Mouse (Mus musculus) lung, embryonic 14.5 days (tissue): ENCODE results near the gene Zfp385c. TPM values are rescaled to one million over a fixed set of nuclear protein-coding genes. Genes with fewer than 3 reads are reported as not detected.
A peak's percentile ranks its signal among the peaks of the same experiment; 100 is the strongest.

Experiments used
- ATAC-seq: fragments of 200-750 bp; cut with Nextera tagmentation; 2 replicates; pipeline ENCODE4 v1.8.0; 2017; ENCODE audit warnings: mild to moderate bottlenecking, moderate TSS enrichment, moderate library complexity; ENCODE audit not compliant: insufficient read depth
- DNase-seq: peaks from one replicate; pipeline ENCODE4 v3.0.0-alpha.2; 2015
- H3K27ac ChIP-seq: fragments of 300-500 bp; sonication (generic); 2 replicates; pipeline ENCODE4 v1.5.1; 2014; ENCODE audit warnings: low read depth, mild to moderate bottlenecking, moderate library complexity
- H3K27me3 ChIP-seq: fragments of 300-500 bp; sonication (generic); 2 replicates; pipeline ENCODE4 v1.6.1; 2014; ENCODE audit warnings: low read length, control low read depth; ENCODE audit not compliant: insufficient read depth
- H3K36me3 ChIP-seq: fragments of 300-500 bp; sonication (generic); 2 replicates; pipeline ENCODE4 v1.6.1; 2014; ENCODE audit warnings: control low read depth; ENCODE audit not compliant: insufficient read depth
- H3K4me1 ChIP-seq: fragments of 300-500 bp; sonication (generic); 2 replicates; pipeline ENCODE4 v1.6.1; 2014; ENCODE audit warnings: antibody characterized with exemption, control low read depth; ENCODE audit not compliant: insufficient read depth
- H3K4me2 ChIP-seq: fragments of 300-500 bp; sonication (generic); 2 replicates; pipeline ENCODE4 v1.6.1; 2014; ENCODE audit warnings: mild to moderate bottlenecking
- H3K4me3 ChIP-seq: fragments of 300-500 bp; sonication (generic); 2 replicates; pipeline ENCODE4 v1.5.1; 2014; ENCODE audit warnings: low read depth, low read length
- H3K9ac ChIP-seq: fragments of 300-500 bp; sonication (generic); 2 replicates; pipeline ENCODE4 v1.6.1; 2014
- H3K9me3 ChIP-seq: fragments of 300-500 bp; sonication (generic); 2 replicates; pipeline ENCODE4 v1.6.1; 2016; ENCODE audit warnings: low read depth, low read length, control low read depth
- CTCF ChIP-seq: IDR thresholded peaks from 2 replicates; pipeline ENCODE4 v1.5.1; 2016; ENCODE audit warnings: antibody characterized with exemption, low read depth
- WGBS: fragments of 180-500 bp; shearing (Covaris S2); extraction: QIAGEN DNeasy Blood & Tissue Kit; methylation state at CpG from one replicate; pipeline ENCODE4 v1.1.7; 2014; 5-methylcytosine and 5-hydroxymethylcytosine counted together
- polyA plus RNA-seq: library from polyadenylated mRNA; unstranded; fragments of >200 nt; fragmentation: Nextera tagmentation; extraction: Ambion mirVana; gene quantifications from 2 replicates; pipeline ENCODE4 v1.2.1, GENCODE M21; 2014

Gene Zfp385c
- polyA plus RNA-seq, 1 experiment from 2014 or later, result not detected

DNA sequence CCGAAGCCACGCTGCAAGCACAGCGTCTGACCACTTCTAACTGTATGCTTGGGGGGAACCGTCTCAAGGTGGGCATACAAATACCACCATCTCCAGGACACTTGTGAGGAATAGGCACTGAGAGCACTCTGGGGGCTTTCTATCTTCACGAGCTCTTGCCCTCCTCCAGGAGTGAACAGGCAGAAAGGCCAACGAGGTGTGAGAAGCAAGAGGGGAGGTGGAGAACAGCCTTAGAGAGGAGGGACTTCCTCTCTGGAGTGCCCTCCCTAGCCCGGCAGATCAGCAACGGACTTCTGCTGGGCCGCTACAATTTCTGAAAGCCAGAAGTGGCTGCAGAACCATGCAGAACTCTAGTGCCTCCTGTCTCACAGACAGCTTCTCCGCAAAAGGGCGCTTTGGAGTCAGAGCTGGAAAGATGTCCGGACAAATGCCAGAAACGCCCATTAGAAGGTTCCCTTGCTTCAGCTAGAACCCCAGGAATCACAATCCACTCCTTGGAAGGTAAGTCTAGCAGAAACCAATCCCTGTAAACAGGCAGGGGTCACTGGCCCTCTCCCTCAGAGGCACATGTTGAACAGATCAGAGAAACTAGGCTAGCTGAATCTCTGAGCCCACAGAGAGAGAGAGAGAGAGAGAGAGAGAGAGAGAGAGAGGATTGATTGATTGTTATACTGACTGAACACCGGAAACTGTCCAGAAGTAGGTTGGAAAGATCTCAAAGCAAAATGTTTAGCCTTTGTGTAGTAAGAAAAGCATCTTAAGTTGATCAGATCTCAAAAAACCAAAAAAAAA is 43.9 kb upstream of the Zfp385c start:
- H3K9ac ChIP-seq, result peak overlapping the region; percentile 90
- ATAC-seq (no peak), DNase-seq (no peak)
- peak overlapping the region; percentile 84 for H3K4me2 ChIP-seq
- H3K4me3 ChIP-seq, result peak overlapping the region; percentile 90
- peaks cover 6% of the 10 kb centered on the region for H3K4me1 ChIP-seq
- 0 out of 2 replicates have a peak overlapping the region, but pooled peaks have one; percentile 36 for H3K27ac ChIP-seq
- 64% methylated on average over 14 of the region's 14 CpGs for WGBS
- no peak for TF ChIP-seq CTCF
- H3K9me3 ChIP-seq, result no peaks in the 10 kb centered on the region
- 0 out of 2 replicates have a peak, but pooled peaks cover 11% of the 10 kb centered on the region for H3K36me3 ChIP-seq
- no peaks in the 10 kb centered on the region for H3K27me3 ChIP-seq

DNA sequence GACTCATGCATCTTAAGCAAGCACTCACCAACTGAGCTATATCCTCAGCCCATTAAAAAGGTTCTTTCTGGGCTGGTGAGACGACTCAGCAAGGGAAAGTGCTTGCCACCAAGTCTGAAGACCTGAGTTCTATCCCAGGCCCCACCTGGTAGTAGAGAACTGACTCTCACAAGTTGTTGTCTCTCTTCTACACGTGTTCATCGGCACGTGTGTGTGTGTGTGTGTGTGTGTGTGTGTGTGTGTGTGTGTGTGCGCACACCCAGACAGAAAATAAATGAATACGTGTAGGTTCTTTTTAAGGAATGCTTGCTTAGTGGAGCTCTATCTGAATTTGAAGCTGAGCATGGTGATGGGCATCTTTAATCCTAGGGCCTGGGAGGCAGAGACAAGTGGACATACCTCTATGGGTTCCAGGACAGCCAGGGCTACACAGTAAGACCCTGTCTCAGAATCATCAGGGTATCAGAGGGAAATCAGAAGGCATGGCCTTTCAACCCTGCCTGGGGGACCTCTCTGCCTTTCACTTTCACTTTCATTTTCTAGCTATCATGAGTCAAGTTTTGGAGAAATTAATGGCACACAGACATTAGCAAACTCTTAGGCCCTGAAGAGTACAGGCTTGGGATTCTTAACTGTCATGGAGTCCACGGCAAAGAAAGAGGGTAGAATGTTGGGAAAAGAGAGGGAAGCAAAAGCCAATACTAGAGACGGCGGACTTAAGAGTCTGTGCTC is 43.0 kb upstream of the Zfp385c start:
- Histone ChIP-seq H3K27ac (no peak overlapping the region), H3K9ac (no peak overlapping the region; the same call in 1 of the 2 replicates), H3K27me3 (no peaks in the 10 kb centered on the region), H3K9me3 (no peaks in the 10 kb centered on the region), H3K4me1 (peaks cover 6% of the 10 kb centered on the region), H3K4me3 (peak overlapping the region; percentile 90), H3K36me3 (0 out of 2 replicates have a peak, but pooled peaks cover 11% of the 10 kb centered on the region), H3K4me2 (peak overlapping the region; percentile 84)
- no peak for DNase-seq
- no peak for ATAC-seq
- no peak for TF ChIP-seq CTCF
- WGBS, result 84% methylated on average over 9 of the region's 9 CpGs

DNA sequence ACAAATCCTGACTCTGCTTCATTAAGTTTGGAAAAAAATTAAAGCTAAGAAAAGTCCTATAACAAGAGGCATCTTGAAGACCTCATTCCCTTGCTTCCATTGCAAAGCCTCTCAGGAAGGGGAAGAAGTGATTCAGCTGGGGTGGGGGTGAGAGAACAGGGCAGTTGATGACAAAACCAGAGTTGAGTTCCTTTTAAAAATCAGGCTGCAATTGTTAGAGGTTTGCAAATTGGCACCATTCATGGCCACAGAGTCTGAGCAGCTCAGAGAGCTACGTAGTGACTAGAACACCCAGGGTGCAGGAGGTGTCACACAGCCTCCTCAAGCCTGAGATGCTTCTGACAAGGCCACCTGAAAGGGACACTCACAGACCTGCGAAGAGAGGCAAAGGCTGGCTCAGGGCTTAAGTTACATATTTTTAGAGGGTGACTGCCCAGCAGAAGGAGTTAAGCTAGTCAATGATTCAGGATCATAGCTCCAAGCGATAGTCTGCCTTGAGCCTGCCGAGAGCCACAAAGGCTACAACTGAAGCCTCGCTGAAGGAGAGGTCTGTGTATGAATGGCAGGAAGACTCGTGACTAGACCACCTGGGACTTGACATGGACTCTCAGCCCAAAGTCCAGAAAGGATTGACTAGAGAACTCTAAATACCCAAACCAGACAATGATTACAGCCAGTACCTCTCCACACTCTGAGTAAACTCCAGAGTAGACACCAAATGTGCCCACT is 38.4 kb upstream of the Zfp385c start:
- ATAC-seq, result no peak
- no peaks in the 10 kb centered on the region for H3K4me1 ChIP-seq

DNA sequence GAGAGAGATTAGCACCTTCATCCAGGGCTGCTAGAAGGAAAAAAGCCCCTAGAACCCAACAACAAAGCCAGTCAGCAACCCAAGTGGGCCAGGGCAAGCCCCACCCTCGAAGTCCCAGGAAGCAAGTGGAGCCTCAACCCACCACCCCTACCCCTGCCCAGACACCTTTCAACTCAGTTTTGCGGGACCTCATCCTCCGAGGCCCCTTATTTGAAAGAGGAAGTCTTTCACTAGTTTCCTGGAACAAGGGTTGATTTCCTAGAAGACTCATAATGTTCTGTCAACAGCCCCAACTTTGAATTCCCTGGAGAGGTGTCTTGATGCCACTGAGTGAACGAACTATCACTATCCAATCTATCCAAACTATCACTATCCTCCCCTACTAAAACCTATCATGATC is 37.7 kb upstream of the Zfp385c start:
- Histone ChIP-seq H3K4me1 (peaks cover 5% of the 10 kb centered on the region), H3K27me3 (no peaks in the 10 kb centered on the region), H3K36me3 (peaks cover 26% of the 10 kb centered on the region), H3K27ac (no peak overlapping the region), H3K9ac (no peak overlapping the region), H3K4me3 (no peak overlapping the region), H3K9me3 (no peaks in the 10 kb centered on the region), H3K4me2 (no peak overlapping the region)
- no peak for TF ChIP-seq CTCF
- WGBS, result 85% methylated on average over 4 of the region's 4 CpGs
- no peak for ATAC-seq
- no peak for DNase-seq

More for the DNA sequence above, 38.4 kb upstream of the Zfp385c start:
- 84% methylated on average over 6 of the region's 6 CpGs for WGBS
- H3K27ac ChIP-seq, result no peak overlapping the region
- H3K36me3 ChIP-seq, result peaks cover 26% of the 10 kb centered on the region
- H3K9me3 ChIP-seq, result no peaks in the 10 kb centered on the region
- no peak overlapping the region for H3K9ac ChIP-seq
- H3K4me2 ChIP-seq, result no peak overlapping the region
- no peak for TF ChIP-seq CTCF
- no peak for DNase-seq
- H3K4me3 ChIP-seq, result no peak overlapping the region
- no peaks in the 10 kb centered on the region for H3K27me3 ChIP-seq

DNA sequence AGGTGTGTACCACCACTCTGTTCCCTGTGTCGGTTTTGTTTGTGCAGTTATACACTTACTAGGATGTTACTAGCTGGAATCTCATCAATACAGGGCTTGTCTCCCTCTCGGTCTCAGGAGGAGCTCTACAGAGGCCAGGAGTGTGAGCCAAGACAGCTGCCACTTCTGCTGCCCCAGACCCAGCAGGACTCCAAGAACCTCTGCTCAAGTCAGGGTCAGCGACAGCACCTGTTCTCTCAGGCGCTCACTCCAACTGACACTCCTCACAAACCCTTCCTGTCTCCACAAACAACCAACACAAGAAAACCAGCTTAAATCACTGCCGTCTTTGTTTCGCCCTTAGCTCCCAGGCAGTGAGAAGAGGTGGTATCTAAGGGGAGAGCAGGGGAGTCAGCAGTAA is 36.3 kb upstream of the Zfp385c start:
- no peak overlapping the region for H3K4me2 ChIP-seq
- ATAC-seq (no peak), DNase-seq (no peak)
- no peak overlapping the region for H3K27ac ChIP-seq
- H3K4me1 ChIP-seq, result peaks cover 7% of the 10 kb centered on the region
- 77% methylated on average over 6 of the region's 6 CpGs for WGBS
- no peaks in the 10 kb centered on the region for H3K27me3 ChIP-seq
- H3K36me3 ChIP-seq, result peaks cover 26% of the 10 kb centered on the region
- no peaks in the 10 kb centered on the region for H3K9me3 ChIP-seq
- H3K4me3 ChIP-seq, result no peak overlapping the region
- TF ChIP-seq CTCF, result no peak
- no peak overlapping the region for H3K9ac ChIP-seq

DNA sequence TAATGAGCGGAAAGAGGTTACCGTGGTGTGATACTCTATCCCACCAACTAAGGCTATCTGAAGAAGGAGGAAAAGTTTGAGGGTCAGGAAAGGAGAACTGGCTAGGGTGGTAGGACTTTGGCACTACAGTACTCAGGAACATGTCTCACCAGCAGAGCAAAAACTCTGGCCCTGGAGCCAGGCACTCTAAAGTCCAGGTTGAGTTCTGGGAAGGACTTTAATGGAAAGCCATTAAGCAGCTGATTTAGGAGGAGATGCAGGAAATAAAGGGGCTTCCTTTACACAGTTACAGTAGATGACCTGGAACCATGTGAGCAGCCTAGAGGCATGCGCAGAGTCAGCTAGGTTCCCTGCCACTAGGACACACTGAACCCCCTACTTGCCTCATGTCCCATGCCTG is 34.9 kb upstream of the Zfp385c start:
- no peak overlapping the region for H3K4me3 ChIP-seq
- H3K27ac ChIP-seq, result no peak overlapping the region
- H3K4me1 ChIP-seq, result peaks cover 8% of the 10 kb centered on the region
- H3K27me3 ChIP-seq, result no peaks in the 10 kb centered on the region
- H3K9ac ChIP-seq, result no peak overlapping the region
- 96% methylated on average over 3 of the region's 3 CpGs for WGBS
- TF ChIP-seq CTCF, result no peak
- H3K36me3 ChIP-seq, result peaks cover 17% of the 10 kb centered on the region
- H3K4me2 ChIP-seq, result no peak overlapping the region
- H3K9me3 ChIP-seq, result no peaks in the 10 kb centered on the region
- ATAC-seq (no peak), DNase-seq (no peak)
